Mouse (Mus musculus) MEL (cell line): Measurements from ENCODE around the gene Yeats4.

Experiments
- BHLHE40 ChIP-seq: IDR thresholded peaks from 2 replicates; pipeline ENCODE4 v1.6.1; 2012; ENCODE audit warnings: low read depth, mild to moderate bottlenecking, inconsistent platforms, low read length, improper control_type of control experiment, borderline replicate concordance
- CTCF ChIP-seq, 3 experiments: IDR thresholded peaks in 2 of 3; conservative IDR thresholded peaks in 1 of 3; 2 replicates each; pipeline ENCODE4 v1.5.1; 2011 to 2012; ENCODE audit warnings: low read length in 3 of 3, low read depth in 2 of 3, mild to moderate bottlenecking in 2 of 3, improper control_type of control experiment in 1 of 3, inconsistent platforms in 1 of 3, mixed read lengths in 1 of 3, moderate library complexity in 1 of 3; ENCODE audit not compliant: control insufficient read depth in 1 of 3, insufficient read depth in 1 of 3, poor library complexity in 1 of 3, severe bottlenecking in 1 of 3
- EP300 ChIP-seq, 2 experiments: IDR thresholded peaks; 2 replicates each; pipeline ENCODE4 v1.6.1; 2011; ENCODE audit warnings: improper control_type of control experiment in 2 of 2, low read length in 2 of 2, low read depth in 1 of 2, mild to moderate bottlenecking in 1 of 2
- KAT2A ChIP-seq: conservative IDR thresholded peaks from 2 replicates; pipeline ENCODE4 v1.6.1; 2012; ENCODE audit warnings: low read depth, low read length, improper control_type of control experiment, inconsistent platforms
- NELFE ChIP-seq: IDR thresholded peaks from 2 replicates; pipeline ENCODE4 v1.6.1; 2011; ENCODE audit warnings: low read depth, low read length, improper control_type of control experiment
- POLR2A ChIP-seq, 2 experiments: IDR thresholded peaks; 2 replicates each; pipeline ENCODE4 v1.6.1; 2011 to 2012; ENCODE audit warnings: low read length in 2 of 2, mild to moderate bottlenecking in 2 of 2, control low read depth in 1 of 2, improper control_type of control experiment in 1 of 2, low read depth in 1 of 2, moderate library complexity in 1 of 2; ENCODE audit not compliant: control insufficient read depth in 1 of 2, insufficient read depth in 1 of 2, poor library complexity in 1 of 2
- USF1 ChIP-seq: IDR thresholded peaks from 2 replicates; pipeline ENCODE4 v1.6.1; 2014; ENCODE audit warnings: low read depth, mild to moderate bottlenecking, inconsistent platforms, low read length, improper control_type of control experiment, moderate library complexity

- no peak for TF ChIP-seq POLR2A (IDR thresholded peaks at IDR 0.05; ENCODE audit: control insufficient read depth in 1 of 2, insufficient read depth in 1 of 2, low read depth in 1 of 2, low read length in 2 of 2, poor library complexity in 1 of 2)
- TF ChIP-seq BHLHE40 = no peak
- peak; percentile 47 to 93 (median 62); a peak in 5 of 6 replicates for TF ChIP-seq CTCF (IDR thresholded peaks at IDR 0.05 in 2 of 3, conservative IDR thresholded peaks at IDR 0.05 in 1 of 3; ENCODE audit: control insufficient read depth in 1 of 3, insufficient read depth in 1 of 3, low read depth in 2 of 3, low read length in 3 of 3, poor library complexity in 1 of 3, severe bottlenecking in 1 of 3)
- TF ChIP-seq EP300 (IDR thresholded peaks at IDR 0.05; ENCODE audit: low read depth in 1 of 2, low read length in 2 of 2) = no peak
- no peak for TF ChIP-seq KAT2A
- TF ChIP-seq USF1 = no peak
- TF ChIP-seq NELFE = no peak
These were observed 14.8 kb downstream of the Yeats4 start for GRCm38 (mm10) chr10:117209469-117209938.
